Comparison of ENCODE assay signal across 9 mouse cellular contexts in genomic region chr12:25101389-25101788, GRCm38 (mm10). TPM values are rescaled to one million over a fixed set of nuclear protein-coding genes. Genes with fewer than 3 reads are reported as not detected.
A peak's percentile ranks its signal among the peaks of the same experiment; 100 is the strongest.
DNase-seq lines count a peak whose midpoint lies in the region; ATAC-seq lines count a peak whose summit lies in the region.
"Had no signal": no experiment of that assay in that cellular context is flagged by ENCODE, and none has a peak within 500 bp of the region (broad histone marks: within the 10 kb centered on the region; RNA-seq: fewer than 3 reads in every experiment).

No protein-coding gene starts in this region.

- H3K4me1 ChIP-seq in embryonic facial prominence, embryonic 12.5 days = peaks cover 25% of the 10 kb centered on the region
- peaks cover 50% of the 10 kb centered on the region for H3K4me1 ChIP-seq in hindbrain, embryonic 15.5 days (replicated peaks)
- peaks cover 7% of the 10 kb centered on the region for H3K4me1 ChIP-seq in liver, embryonic 11.5 days (replicated peaks; ENCODE audit: control insufficient read depth, insufficient read depth, low read length)
- H3K4me1 ChIP-seq in neural tube, embryonic 14.5 days (ENCODE audit: control insufficient read depth, insufficient read depth, low read length) = peaks cover 31% of the 10 kb centered on the region

- peak overlapping the region; percentile 99 for H3K27ac ChIP-seq in embryonic facial prominence, embryonic 12.5 days
- H3K27ac ChIP-seq in hindbrain, embryonic 15.5 days (replicated peaks) = peak overlapping the region; percentile 91
- H3K27ac ChIP-seq in liver, embryonic 11.5 days (ENCODE audit: low read depth, low read length) = peak overlapping the region; percentile 91
- peak overlapping the region; percentile 94; the same call in 1 of the 2 replicates for H3K27ac ChIP-seq in neural tube, embryonic 14.5 days (ENCODE audit: low read depth, low read length)

- 0 out of 2 replicates have a peak overlapping the region, but pooled peaks have one; percentile 72 for H3K9ac ChIP-seq in embryonic facial prominence, embryonic 12.5 days
- H3K9ac ChIP-seq in hindbrain, embryonic 15.5 days = no peak overlapping the region
- H3K9ac ChIP-seq in liver, embryonic 11.5 days (ENCODE audit: low read depth, low read length) = no peak overlapping the region; the same call in 1 of the 2 replicates
- H3K9ac ChIP-seq in neural tube, embryonic 14.5 days (replicated peaks; ENCODE audit: low read depth, low read length) = 0 out of 2 replicates have a peak overlapping the region, but pooled peaks have one; percentile 55

- 11% methylated on average over 5 of the region's 5 CpGs for WGBS in embryonic facial prominence, embryonic 12.5 days
- WGBS in hindbrain, embryonic 15.5 days = 16% methylated on average over 5 of the region's 5 CpGs
- WGBS in liver, embryonic 11.5 days = 23% methylated on average over 5 of the region's 5 CpGs
- WGBS in neural tube, embryonic 14.5 days = 19% methylated on average over 5 of the region's 5 CpGs

- H3K9me3 ChIP-seq in embryonic facial prominence, embryonic 12.5 days = no peaks in the 10 kb centered on the region
- H3K9me3 ChIP-seq in hindbrain, embryonic 15.5 days = no peaks in the 10 kb centered on the region
- H3K9me3 ChIP-seq in liver, embryonic 11.5 days (ENCODE audit: control insufficient read depth, low read length) = no peaks in the 10 kb centered on the region
- no peaks in the 10 kb centered on the region for H3K9me3 ChIP-seq in neural tube, embryonic 14.5 days (ENCODE audit: control insufficient read depth, low read length)

- no peak for ATAC-seq in embryonic facial prominence, embryonic 12.5 days (ENCODE audit: insufficient number of reproducible peaks, insufficient read depth, low FRiP score, low TSS enrichment)
- no peak for ATAC-seq in hindbrain, embryonic 15.5 days (ENCODE audit: low FRiP score, low read depth)
- no peak for ATAC-seq in liver, embryonic 11.5 days (replicated peaks; ENCODE audit: low FRiP score)
- no peak for ATAC-seq in neural tube, embryonic 14.5 days (ENCODE audit: low read depth)

- peak; percentile 23 for DNase-seq in cerebellum, adult 9-11 months
- DNase-seq in cerebellum, postnatal 4 days (ENCODE audit: low spot score in 2 of 2) = no peak
- no peak for DNase-seq in liver, embryonic 11.5 days (ENCODE audit: low spot score)
- DNase-seq in frontal cortex, postnatal 10 days (ENCODE audit: low spot score in 2 of 2) = no peak
- DNase-seq in layer of hippocampus, adult 11-12 months (ENCODE audit: low spot score) = no peak

- no peaks in the 10 kb centered on the region for H3K27me3 ChIP-seq in embryonic facial prominence, embryonic 12.5 days
- H3K27me3 ChIP-seq in hindbrain, embryonic 15.5 days = 0 out of 2 replicates have a peak, but pooled peaks cover 3% of the 10 kb centered on the region
- H3K27me3 ChIP-seq in liver, embryonic 11.5 days (replicated peaks; ENCODE audit: control insufficient read depth, insufficient read depth, low read length) = peaks cover 62% of the 10 kb centered on the region
- H3K27me3 ChIP-seq in neural tube, embryonic 14.5 days (ENCODE audit: control insufficient read depth, insufficient read depth, low read length) = no peaks in the 10 kb centered on the region

- H3K36me3 ChIP-seq in embryonic facial prominence, embryonic 12.5 days = no peaks in the 10 kb centered on the region
- H3K36me3 ChIP-seq in hindbrain, embryonic 15.5 days = no peaks in the 10 kb centered on the region
- H3K36me3 ChIP-seq in liver, embryonic 11.5 days (ENCODE audit: control insufficient read depth, insufficient read depth, low read length) = no peaks in the 10 kb centered on the region
- no peaks in the 10 kb centered on the region for H3K36me3 ChIP-seq in neural tube, embryonic 14.5 days (ENCODE audit: control insufficient read depth, insufficient read depth, low read length)

- H3K4me2 ChIP-seq in embryonic facial prominence, embryonic 12.5 days (replicated peaks) = peak overlapping the region; percentile 87
- H3K4me2 ChIP-seq in hindbrain, embryonic 15.5 days = peak overlapping the region; percentile 98
- H3K4me2 ChIP-seq in liver, embryonic 11.5 days = peak overlapping the region; percentile 83
- H3K4me2 ChIP-seq in neural tube, embryonic 14.5 days (ENCODE audit: low read depth, low read length) = peak overlapping the region; percentile 91; the same call in 1 of the 2 replicates

- peak overlapping the region; percentile 88; the same call in 1 of the 2 replicates for H3K4me3 ChIP-seq in embryonic facial prominence, embryonic 12.5 days
- H3K4me3 ChIP-seq in hindbrain, embryonic 15.5 days = 0 out of 2 replicates have a peak overlapping the region, but pooled peaks have one; percentile 64
- no peak overlapping the region; the same call in 1 of the 2 replicates for H3K4me3 ChIP-seq in liver, embryonic 11.5 days (ENCODE audit: low read depth, low read length)
- H3K4me3 ChIP-seq in neural tube, embryonic 14.5 days (ENCODE audit: low read depth, low read length) = no peak overlapping the region

RNA-seq across cellular contexts. Expression of gene Id2, which starts 4.4 kb away (rescaled TPM):
- 448 and 458 TPM in 2 replicates for polyA plus RNA-seq in embryonic facial prominence, embryonic 12.5 days (2016; fragmentation: Nextera tagmentation; extraction: Ambion mirVana)
- 279 and 312 TPM in 2 replicates for polyA plus RNA-seq in hindbrain, embryonic 15.5 days (2015; fragmentation: Nextera tagmentation; extraction: Ambion mirVana)
- 227 and 228 TPM in 2 replicates for polyA plus RNA-seq in liver, embryonic 11.5 days (2014; fragmentation: Nextera tagmentation; extraction: Ambion mirVana)
- 371 and 388 TPM in 2 replicates for polyA plus RNA-seq in neural tube, embryonic 14.5 days (2014; fragmentation: Nextera tagmentation; extraction: Ambion mirVana)
- polyA plus RNA-seq: erythroblast, embryonic 14.5 days had no signal

Comparison
In these comparisons a context has a peak if more than half of its experiments do, and no peak if none do; other contexts are left out.
1. H3K4me3 ChIP-seq: peak in embryonic facial prominence, embryonic 12.5 days (single experiment) and hindbrain, embryonic 15.5 days (single experiment); none in liver, embryonic 11.5 days (single experiment) and neural tube, embryonic 14.5 days (single experiment).
2. H3K9ac ChIP-seq: peak in embryonic facial prominence, embryonic 12.5 days (single experiment) and neural tube, embryonic 14.5 days (single experiment); none in hindbrain, embryonic 15.5 days (single experiment) and liver, embryonic 11.5 days (single experiment).
3. Peak in every context shown above with its lines, with median percentiles within 50 percentile points of each other: H3K27ac ChIP-seq and H3K4me2 ChIP-seq.